Mouse (Mus musculus): ENCODE data around the gene Klf13.
A peak's percentile ranks its signal among the peaks of the same experiment; 100 is the strongest.

Klf13 gene

DNA sequence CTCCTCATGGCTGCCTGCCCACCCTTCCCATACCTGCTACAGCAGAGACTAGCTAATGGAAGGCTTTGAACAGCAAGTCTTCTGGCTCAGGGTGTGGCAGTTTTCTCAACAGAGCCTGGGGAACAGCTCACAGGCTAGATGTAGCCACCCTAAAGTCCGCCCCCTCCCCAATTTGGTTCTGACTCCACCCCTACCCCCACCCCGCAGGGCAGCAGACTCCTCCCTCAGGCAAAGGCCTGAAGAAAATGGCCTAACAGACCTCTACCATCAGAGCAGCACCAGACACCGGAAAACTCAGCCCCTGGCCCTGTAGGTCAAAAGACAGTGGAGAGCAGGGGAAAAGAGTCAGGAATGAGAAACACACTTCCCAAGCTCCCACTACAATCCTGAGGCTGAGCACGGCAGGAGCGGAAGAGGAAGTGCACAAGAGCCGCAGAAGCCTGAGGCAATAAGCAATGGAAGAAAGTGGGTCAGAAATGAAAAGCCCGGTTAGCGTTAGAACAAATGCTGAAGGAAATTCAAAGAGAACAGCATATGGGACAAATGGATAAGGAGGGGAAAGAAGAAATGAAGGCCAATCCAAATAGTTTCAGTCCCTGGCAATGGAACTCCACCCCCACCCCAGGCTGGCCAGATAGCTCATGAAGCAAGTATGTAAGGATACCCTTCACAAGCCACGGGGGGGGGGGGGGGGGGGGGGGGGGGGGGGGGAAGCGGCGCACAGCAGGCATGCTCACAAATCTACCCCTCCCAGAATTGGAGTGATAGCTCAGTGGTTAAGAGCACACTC lies 30.0 kb downstream of the Klf13 start:
- DNase-seq (ENCODE audit: low spot score): peak; percentile 24

DNA sequence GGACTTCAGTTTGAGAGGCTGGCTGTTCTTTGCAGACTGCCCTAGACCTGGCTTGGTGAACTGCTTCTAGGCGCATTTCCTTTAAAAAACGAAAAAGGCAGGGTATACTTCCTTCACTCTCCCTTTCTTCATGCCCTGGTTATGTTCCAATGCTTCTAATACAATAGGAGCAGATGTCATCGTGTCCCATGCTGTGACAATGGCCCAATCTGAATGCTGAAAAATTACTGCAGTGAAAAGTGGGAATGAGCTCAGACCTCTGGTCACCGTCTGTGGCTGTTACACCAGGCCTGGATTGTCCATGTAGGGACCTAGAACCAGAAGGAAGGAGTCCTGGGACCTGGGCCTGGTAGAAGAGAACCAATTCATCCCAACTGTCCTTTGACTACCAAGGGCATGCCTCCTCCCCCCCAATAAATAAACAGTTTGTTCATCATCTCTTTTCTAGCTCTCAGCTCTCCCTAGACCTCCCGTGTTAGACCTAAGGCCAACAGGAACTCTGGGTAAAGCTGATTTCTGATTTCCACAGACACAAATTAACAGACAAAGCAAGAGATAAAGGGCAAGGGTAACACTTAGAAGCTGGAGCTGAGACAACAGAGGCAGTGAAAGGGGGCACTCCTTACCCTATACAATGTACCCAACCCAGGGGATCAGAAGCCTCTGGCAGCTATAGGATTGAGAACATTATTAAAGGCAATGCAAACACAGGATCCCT lies 30.8 kb downstream of the Klf13 start:
- DNase-seq (ENCODE audit: low spot score): no peak

DNA sequence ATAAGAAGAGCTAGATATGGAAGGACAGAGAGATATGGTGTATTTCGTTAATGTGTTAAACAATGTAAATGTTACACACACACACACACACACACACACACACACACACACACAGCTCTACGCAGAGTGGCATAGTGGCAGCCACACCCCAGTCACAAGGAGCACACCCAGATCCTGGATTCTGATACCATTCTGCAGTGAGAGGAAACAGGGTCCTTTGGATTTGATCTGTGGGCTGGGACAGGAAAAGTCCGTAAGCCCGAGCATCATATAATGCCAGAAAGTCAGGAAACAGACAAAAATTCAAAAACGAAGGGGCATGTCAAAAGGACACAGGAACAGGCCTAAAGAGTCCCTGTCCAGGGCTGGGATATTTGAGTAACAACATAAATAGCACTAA lies 33.1 kb downstream of the Klf13 start:
- no peak for DNase-seq (ENCODE audit: low spot score)

- no peak for DNase-seq (ENCODE audit: low spot score)
Measured at GRCm38 (mm10) chr7:63905190-63905589, 33.5 kb downstream of the Klf13 start.

DNA sequence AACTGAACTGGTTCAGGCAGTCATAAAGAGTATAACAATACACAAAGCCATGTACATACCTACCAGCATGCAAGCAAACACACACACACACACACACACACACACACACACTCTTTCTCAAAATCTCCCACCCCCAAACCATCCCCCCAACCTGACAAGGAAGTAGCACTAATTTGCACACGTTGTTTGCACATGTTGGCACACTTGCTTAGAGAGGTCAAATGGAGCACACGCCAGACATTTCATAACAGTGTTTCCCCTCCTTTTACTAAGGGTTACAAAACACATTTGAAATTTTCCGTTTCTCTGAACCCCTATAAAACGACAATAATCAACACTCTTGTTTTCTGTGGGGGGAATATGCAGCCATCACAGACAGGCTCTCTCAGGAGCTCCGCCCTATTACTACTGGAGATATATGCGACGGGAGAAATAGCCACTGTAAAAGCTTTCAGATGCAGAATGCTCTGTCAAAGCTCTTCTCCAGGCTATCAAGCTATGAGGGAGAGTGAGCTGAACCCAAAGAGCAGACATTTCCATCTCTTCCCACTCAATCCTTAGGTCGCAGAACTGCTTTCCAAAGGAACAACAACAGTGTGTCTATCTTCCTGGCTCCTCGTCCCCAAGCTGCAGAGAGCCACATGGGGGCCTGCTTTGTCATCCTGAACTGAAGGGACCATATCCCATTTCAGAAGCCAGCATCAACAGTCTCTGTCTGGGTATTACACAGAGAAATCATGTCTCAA lies 34.9 kb downstream of the Klf13 start:
- DNase-seq (ENCODE audit: low spot score): no peak

- DNase-seq (ENCODE audit: low spot score): no peak
Measured at GRCm38 (mm10) chr7:63902604-63903210, 36.0 kb downstream of the Klf13 start.

GRCm38 (mm10) chr7:63901942-63902341 lies 36.8 kb downstream of the Klf13 start:
- DNase-seq (ENCODE audit: low spot score): no peak

- no peak for DNase-seq (ENCODE audit: low spot score)
Measured at GRCm38 (mm10) chr7:63901346-63901745, 37.4 kb downstream of the Klf13 start.

GRCm38 (mm10) chr7:63900411-63900810 lies 38.3 kb downstream of the Klf13 start:
- DNase-seq (ENCODE audit: low spot score): no peak

GRCm38 (mm10) chr7:63899925-63900324 lies 38.8 kb downstream of the Klf13 start:
- no peak for DNase-seq (ENCODE audit: low spot score)

- no peak for DNase-seq (ENCODE audit: low spot score)
Measured at GRCm38 (mm10) chr7:63898201-63898600, 40.5 kb downstream of the Klf13 start.

DNA sequence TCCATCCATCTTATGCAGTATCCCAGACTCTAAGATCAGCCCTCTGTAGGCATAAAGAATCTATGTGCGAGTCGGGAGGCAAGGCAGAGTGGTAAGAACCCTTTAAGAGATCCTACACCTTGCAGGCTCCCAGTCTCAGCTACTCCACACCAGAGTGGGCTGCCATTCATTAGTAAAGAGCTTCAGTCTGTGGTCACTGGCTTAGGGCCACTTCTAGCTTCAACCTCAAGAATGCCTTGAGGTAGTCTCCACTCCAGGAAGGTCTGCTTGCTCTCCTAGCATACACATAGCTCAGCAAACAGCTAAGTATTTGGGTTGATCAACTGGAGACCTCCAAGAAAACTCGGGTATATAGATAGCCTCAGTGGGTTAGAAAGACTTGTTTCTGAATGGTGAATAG lies 41.1 kb downstream of the Klf13 start:
- DNase-seq (ENCODE audit: low spot score): no peak

DNA sequence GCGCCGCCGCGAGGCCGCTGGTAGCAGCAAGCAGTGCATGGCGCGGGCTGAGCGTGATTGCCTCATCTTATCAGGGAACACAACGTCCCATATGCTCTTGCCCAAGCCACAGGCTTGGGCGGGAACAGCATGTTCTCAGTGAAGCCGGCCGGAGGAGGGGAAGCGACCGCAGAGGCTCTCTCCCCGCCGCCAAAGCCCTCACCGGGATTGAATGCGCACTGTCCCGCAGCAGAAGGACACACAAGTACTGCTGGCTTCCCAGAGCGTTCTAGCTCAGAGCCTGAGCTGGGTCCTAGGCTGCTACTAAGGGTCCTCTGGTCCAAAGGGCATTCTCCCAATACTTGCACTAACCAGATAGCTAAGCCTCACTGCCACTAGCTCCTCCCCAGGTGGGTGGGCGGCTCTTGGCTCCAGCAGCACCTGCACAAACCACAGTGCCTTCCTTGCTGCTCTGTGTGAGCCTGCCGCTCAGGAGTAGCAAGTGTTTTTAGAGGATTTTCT lies 41.7 kb downstream of the Klf13 start:
- peak; percentile 83 for DNase-seq (ENCODE audit: low spot score)

DNA sequence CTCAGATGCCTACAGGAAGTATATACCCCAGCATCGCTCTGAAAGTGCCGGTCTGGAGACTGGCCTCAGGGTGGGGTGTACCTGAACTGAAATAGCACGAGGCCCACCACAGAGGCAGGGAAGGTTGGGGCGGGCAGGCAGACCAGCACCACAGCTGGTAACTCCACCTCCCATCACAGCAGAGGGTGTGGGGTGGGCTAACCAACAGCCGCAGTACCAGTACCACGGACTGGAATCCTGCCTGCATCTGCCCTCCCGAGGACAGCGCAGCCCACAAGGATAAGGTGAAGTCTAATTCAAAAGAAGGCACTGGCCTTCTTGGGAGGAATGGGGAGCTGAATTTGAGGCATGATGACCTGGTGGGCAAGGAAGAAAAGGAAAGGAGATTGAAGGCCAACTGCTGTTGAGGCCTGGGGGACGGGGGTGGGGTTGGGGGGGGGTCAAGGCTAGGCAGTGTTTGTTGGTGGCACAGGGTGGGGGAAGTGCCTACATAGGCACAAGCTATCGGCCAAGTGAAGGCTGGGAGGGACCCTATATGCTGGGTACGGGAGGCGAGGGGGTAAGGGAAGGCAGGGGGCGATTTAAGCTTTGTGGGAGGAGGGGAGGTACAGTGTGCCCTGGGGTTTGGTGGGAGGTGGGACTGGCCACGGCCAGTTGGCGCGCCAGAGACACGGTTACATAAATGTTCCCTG lies 42.3 kb downstream of the Klf13 start:
- DNase-seq (ENCODE audit: low spot score): no peak

- DNase-seq (ENCODE audit: low spot score): no peak
Measured at GRCm38 (mm10) chr7:63895223-63895622, 43.5 kb downstream of the Klf13 start.

- no peak for DNase-seq (ENCODE audit: low spot score)
Measured at GRCm38 (mm10) chr7:63894662-63895061, 44.1 kb downstream of the Klf13 start.

DNA sequence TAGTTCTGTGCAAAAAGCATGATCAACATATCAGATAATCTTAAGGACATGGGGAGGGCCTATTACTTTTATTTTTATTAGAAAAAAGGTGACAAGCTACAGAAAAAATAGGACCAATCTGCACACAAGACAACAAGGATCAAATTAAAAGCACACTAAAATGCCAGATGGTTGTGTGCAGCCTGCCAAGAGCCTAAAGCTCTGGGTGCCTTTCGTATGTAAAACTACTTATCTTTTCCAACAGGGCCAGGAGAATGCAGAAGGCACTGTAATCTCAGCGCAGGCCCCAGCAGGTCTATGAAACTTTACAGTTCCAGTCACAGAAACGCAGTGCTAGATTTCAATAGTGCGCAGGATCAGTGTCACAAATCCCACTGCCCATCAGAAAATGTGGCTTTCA lies 45.0 kb downstream of the Klf13 start:
- no peak for DNase-seq (ENCODE audit: low spot score)

DNA sequence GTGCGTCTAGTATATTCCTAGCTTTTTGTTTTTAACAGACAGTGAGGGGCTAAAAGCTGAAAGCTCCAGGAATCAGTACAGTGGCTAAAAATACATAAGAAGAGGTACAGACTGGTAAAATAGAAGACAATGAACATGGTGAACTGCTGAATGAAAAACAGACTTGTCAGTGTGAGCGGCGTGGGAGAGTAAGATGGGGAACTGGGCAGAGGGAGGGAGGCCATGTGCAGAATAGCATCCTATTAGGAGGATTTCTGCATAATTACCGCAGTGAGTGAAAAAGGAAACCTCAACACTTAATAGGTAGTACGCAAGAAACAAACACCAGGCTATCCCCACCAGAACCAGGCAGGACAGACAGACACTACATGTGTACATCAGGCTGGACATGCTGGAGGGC lies 45.5 kb downstream of the Klf13 start:
- DNase-seq (ENCODE audit: low spot score): no peak

DNA sequence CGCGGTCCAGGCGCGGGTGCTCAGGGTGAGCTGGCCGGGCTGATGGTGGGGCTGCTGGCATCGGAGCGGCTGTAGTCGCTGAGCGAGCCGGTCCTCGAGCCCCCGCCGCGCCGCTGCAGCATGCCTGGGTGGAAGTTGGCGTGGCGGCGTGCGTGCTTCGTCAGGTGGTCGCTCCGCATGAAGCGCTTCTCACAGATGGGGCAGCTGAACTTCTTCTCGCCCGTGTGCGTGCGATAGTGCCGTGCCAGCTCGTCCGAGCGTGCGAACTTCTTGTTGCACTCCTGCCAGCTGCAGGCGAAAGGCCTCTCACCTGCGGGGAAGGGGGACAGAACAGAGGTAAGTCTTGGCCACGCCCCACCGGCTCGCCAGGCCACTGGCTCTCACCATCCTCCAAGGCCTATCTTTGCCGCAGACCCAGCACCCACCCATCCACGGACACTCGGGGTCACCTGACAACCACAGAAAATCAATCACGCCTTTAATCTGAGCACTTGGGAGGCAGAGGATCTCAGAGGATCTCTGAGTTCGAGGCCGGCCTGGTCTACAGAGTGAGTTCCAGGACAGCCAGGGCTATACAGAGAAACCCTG lies 47.1 kb downstream of the Klf13 start:
- DNase-seq (ENCODE audit: low spot score): no peak

DNA sequence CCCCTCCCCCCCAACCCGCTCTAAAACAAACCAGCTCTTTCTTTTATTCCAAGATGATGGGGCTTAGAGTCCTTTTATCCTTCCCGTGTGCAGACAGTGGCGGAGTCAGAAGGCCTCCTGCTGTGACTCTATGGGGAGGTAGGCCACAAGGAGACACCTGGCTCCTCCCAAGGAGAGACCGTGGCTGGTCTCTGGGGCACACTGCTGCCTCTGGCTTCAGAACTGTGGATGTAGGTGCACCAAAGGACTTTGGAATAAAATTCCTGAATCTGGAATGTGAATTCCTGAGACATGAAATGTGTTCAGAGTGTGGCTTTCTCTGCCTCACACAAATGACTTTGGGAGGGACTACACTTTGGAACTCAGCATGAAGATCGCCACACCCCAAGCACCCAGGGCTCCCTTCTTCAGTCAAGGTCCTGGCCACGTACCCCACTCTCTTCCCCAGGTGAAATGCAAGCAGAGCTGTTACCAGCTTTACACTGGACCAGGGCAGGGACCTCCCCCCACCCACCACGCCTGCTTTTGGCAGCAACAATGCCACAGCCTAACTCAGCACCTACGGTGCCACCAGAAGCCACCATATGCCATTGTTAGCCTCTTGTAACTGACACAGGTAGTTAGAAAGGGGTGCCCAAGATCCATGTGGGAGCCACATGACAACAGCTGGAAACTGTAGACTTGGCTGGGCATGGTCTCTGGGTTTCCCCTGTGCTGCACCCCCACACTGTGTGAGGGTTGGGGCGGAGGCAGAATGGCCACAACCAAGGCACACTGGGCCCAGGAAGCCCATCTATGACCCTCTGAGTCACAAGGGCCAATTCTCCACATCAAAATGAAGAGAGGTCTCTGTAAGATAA lies 49.4 kb downstream of the Klf13 start:
- no peak for DNase-seq (ENCODE audit: low spot score)

Data from retina, embryonic 14.5 days (tissue).